Mouse (Mus musculus) ES-E14 (cell line): ENCODE results near the gene Map4k1. TPM values are rescaled to one million over a fixed set of nuclear protein-coding genes. Genes with fewer than 3 reads are reported as not detected.

Source experiments
- DNase-seq: peaks from one replicate; pipeline ENCODE4 v3.0.0-alpha.2; 2013; ENCODE audit warnings: low read depth, low spot score
- H3K27ac ChIP-seq: 2 replicates; pipeline ENCODE4 v1.5.1; 2012; ENCODE audit warnings: low read depth, mild to moderate bottlenecking, low read length, moderate library complexity, mixed read lengths; ENCODE audit not compliant: poor library complexity, insufficient read depth, severe bottlenecking
- H3K36me3 ChIP-seq: 2 replicates; pipeline ENCODE4 v1.6.1; 2012; ENCODE audit warnings: mild to moderate bottlenecking, low read length, moderate library complexity, mixed read lengths; ENCODE audit not compliant: control insufficient read depth, poor library complexity, insufficient read depth, severe bottlenecking
- H3K4me1 ChIP-seq, 2 experiments: fragments of 150-350 bp in 1 of 2; sonication (generic) in 1 of 2; 2 replicates each; pipeline ENCODE4 v1.6.1; 2012; ENCODE audit warnings: low read length in 2 of 2, mild to moderate bottlenecking in 1 of 2, mixed read lengths in 1 of 2; ENCODE audit not compliant: control insufficient read depth in 2 of 2, insufficient read depth in 2 of 2, poor library complexity in 1 of 2
- H3K4me3 ChIP-seq, 2 experiments: fragments of 150-350 bp in 1 of 2; sonication (generic) in 1 of 2; 2 replicates each; pipeline ENCODE4 v1.5.1; 2012; ENCODE audit warnings: low read length in 2 of 2, low read depth in 1 of 2, mild to moderate bottlenecking in 1 of 2, mixed read lengths in 1 of 2; ENCODE audit not compliant: insufficient read depth in 1 of 2, poor library complexity in 1 of 2, severe bottlenecking in 1 of 2
- H3K9ac ChIP-seq: 2 replicates; pipeline ENCODE4 v1.6.1; 2012; ENCODE audit warnings: low read depth, mild to moderate bottlenecking, low read length, mixed read lengths; ENCODE audit not compliant: poor library complexity, insufficient read depth, severe bottlenecking
- H3K9me3 ChIP-seq: fragments of 150-350 bp; sonication (generic); 2 replicates; pipeline ENCODE4 v1.6.1; 2012; ENCODE audit warnings: low read depth, mild to moderate bottlenecking, low read length; ENCODE audit not compliant: control insufficient read depth, insufficient read depth
- CHD2 ChIP-seq: IDR thresholded peaks from 2 replicates; pipeline ENCODE4 v1.6.1; 2014; ENCODE audit warnings: mild to moderate bottlenecking, low read depth, low read length, inconsistent platforms
- HCFC1 ChIP-seq: IDR thresholded peaks from 2 replicates; pipeline ENCODE4 v1.6.1; 2012; ENCODE audit warnings: low read length, inconsistent platforms, borderline replicate concordance; ENCODE audit not compliant: insufficient read depth
- MAFK ChIP-seq: IDR thresholded peaks from 2 replicates; pipeline ENCODE4 v1.6.1; 2014; ENCODE audit warnings: mild to moderate bottlenecking, low read depth, low read length, inconsistent platforms; ENCODE audit not compliant: insufficient read depth
- ZC3H11A ChIP-seq: IDR thresholded peaks from 2 replicates; pipeline ENCODE4 v1.6.1; 2012; ENCODE audit warnings: low read depth, mild to moderate bottlenecking, inconsistent platforms, low read length, borderline replicate concordance
- ZNF384 ChIP-seq: IDR thresholded peaks from 2 replicates; pipeline ENCODE4 v1.6.1; 2012; ENCODE audit warnings: low read depth, low read length, inconsistent platforms
- in situ Hi-C, 2 experiments: fragments of 600-800 bp; cut with MboI; formaldehyde crosslinking; loops; one replicate each; pipeline ENCODE4 v1.15.1; 2025; ENCODE audit warnings: low sequenced_read_pairs in 2 of 2, inconsistent platforms in 1 of 2; ENCODE audit not compliant: unreplicated experiment in 2 of 2
- total RNA-seq: library from RNA; depleted of rRNA; stranded (reverse); fragments of 300-350 nt; gene quantifications from 2 replicates; pipeline ENCODE4 v1.2.3, GENCODE M21; 2012

Map4k1 gene
- total RNA-seq, 1 experiment, result 14.8 TPM

GRCm38 (mm10) chr7:28983141-28983564 is 1.3 kb downstream of the Map4k1 start:
- H3K36me3 ChIP-seq, result peaks cover 21% of the 10 kb centered on the region
- no peak for DNase-seq
- no peaks in the 10 kb centered on the region for H3K9me3 ChIP-seq
- TF ChIP-seq CHD2 (no peak), MAFK (no peak), HCFC1 (no peak), ZC3H11A (no peak), ZNF384 (no peak)
- H3K9ac ChIP-seq, result peak overlapping the region; percentile 61; the same call in 1 of the 2 replicates
- H3K4me1 ChIP-seq, result peaks cover 3 to 20% of the 10 kb centered on the region in 2 experiments; a peak in 3 of 4 replicates
- H3K4me3 ChIP-seq, result peak overlapping the region; percentile 71 to 73
- in situ Hi-C loops, result no loop called here
- H3K27ac ChIP-seq, result peak overlapping the region; percentile 69; the same call in 1 of the 2 replicates

GRCm38 (mm10) chr7:28983849-28984248 is 2.0 kb downstream of the Map4k1 start:
- Histone ChIP-seq H3K36me3 (peaks cover 14% of the 10 kb centered on the region), H3K9ac (no peak overlapping the region), H3K27ac (no peak overlapping the region), H3K9me3 (no peaks in the 10 kb centered on the region), H3K4me3 (no peak overlapping the region), H3K4me1 (peaks cover 3 to 20% of the 10 kb centered on the region in 2 experiments; a peak in 3 of 4 replicates)
- in situ Hi-C loops, result no loop called here
- DNase-seq, result no peak
- TF ChIP-seq HCFC1 (no peak), CHD2 (no peak), ZC3H11A (no peak), MAFK (no peak), ZNF384 (no peak)

GRCm38 (mm10) chr7:28984452-28984851 is 2.6 kb downstream of the Map4k1 start:
- Histone ChIP-seq H3K27ac (no peak overlapping the region), H3K4me1 (peaks cover 3 to 20% of the 10 kb centered on the region in 2 experiments; a peak in 3 of 4 replicates), H3K9ac (no peak overlapping the region), H3K9me3 (no peaks in the 10 kb centered on the region), H3K4me3 (no peak overlapping the region), H3K36me3 (peaks cover 8% of the 10 kb centered on the region)
- no peak for DNase-seq
- TF ChIP-seq CHD2 (no peak), ZNF384 (peak; percentile 57; the same call in 1 of the 2 replicates), HCFC1 (no peak), MAFK (no peak)
- in situ Hi-C loops, result no loop called here

GRCm38 (mm10) chr7:28985207-28985606 is 3.4 kb downstream of the Map4k1 start:
- H3K27ac ChIP-seq, result no peak overlapping the region
- no peak overlapping the region for H3K9ac ChIP-seq
- in situ Hi-C loops, result no loop called here
- peaks cover 3% of the 10 kb centered on the region for H3K36me3 ChIP-seq
- no peaks in the 10 kb centered on the region for H3K9me3 ChIP-seq
- H3K4me3 ChIP-seq, result no peak overlapping the region
- TF ChIP-seq ZC3H11A (no peak), MAFK (no peak), CHD2 (no peak), ZNF384 (no peak), HCFC1 (no peak)
- peaks cover 3 to 19% of the 10 kb centered on the region in 2 experiments; a peak in 3 of 4 replicates for H3K4me1 ChIP-seq
- DNase-seq, result no peak

GRCm38 (mm10) chr7:28990766-28991273 is 9.0 kb downstream of the Map4k1 start:
- TF ChIP-seq CHD2, result no peak
- TF ChIP-seq ZNF384, result no peak
- TF ChIP-seq ZC3H11A, result no peak
- no peak for TF ChIP-seq HCFC1
- TF ChIP-seq MAFK, result no peak
- Histone ChIP-seq H3K27ac (no peak overlapping the region), H3K4me3 (peak overlapping the region; percentile 65 to 66), H3K36me3 (peaks cover 2% of the 10 kb centered on the region; the same call in 1 of the 2 replicates), H3K4me1 (peaks cover 0 to 17% of the 10 kb centered on the region in 2 experiments; a peak in 2 of 4 replicates), H3K9me3 (no peaks in the 10 kb centered on the region), H3K9ac (peak overlapping the region; percentile 49; the same call in 1 of the 2 replicates)
- DNase-seq, result peak; percentile 85
- in situ Hi-C loops, result no loop called here
